Mouse (Mus musculus) olfactory bulb, adult 2 months (tissue): ENCODE measurements around the gene Csta1. TPM values are rescaled to one million over a fixed set of nuclear protein-coding genes. Genes with fewer than 3 reads are reported as not detected.

ENCODE experiments used
- H3K27ac ChIP-seq: fragments of 200-500 bp; 2 replicates; pipeline ENCODE4 v1.5.1; 2012; ENCODE audit warnings: low read depth, low read length; ENCODE audit not compliant: insufficient read depth
- H3K4me1 ChIP-seq: fragments of 200-500 bp; 2 replicates; pipeline ENCODE4 v1.6.1; 2012; ENCODE audit warnings: low read length; ENCODE audit not compliant: control insufficient read depth, insufficient read depth
- H3K4me3 ChIP-seq: fragments of 200-500 bp; 2 replicates; pipeline ENCODE4 v1.5.1; 2012; ENCODE audit warnings: mild to moderate bottlenecking, low read depth, low read length, moderate library complexity; ENCODE audit not compliant: insufficient read depth
- CTCF ChIP-seq: fragments of 200-500 bp; IDR thresholded peaks from 2 replicates; pipeline ENCODE4 v1.5.1; 2012; ENCODE audit warnings: low read depth, mild to moderate bottlenecking, low read length, moderate library complexity; ENCODE audit not compliant: insufficient read depth
- POLR2A ChIP-seq: fragments of 200-500 bp; IDR thresholded peaks from 2 replicates; pipeline ENCODE4 v1.6.1; 2012; ENCODE audit warnings: mild to moderate bottlenecking, low read depth, low read length, moderate library complexity; ENCODE audit not compliant: insufficient read depth
- WGBS: fragments of 180-500 bp; shearing (Covaris S2); methylation state at CpG from one replicate; pipeline ENCODE4 v1.1.7; 2018; 5-methylcytosine and 5-hydroxymethylcytosine counted together
- polyA plus RNA-seq: library from polyadenylated mRNA; stranded (reverse); fragments of >200 nt; gene quantifications from 2 replicates; pipeline ENCODE4 v1.2.4, GENCODE M21; 2012; ENCODE audit warnings: low replicate concordance; ENCODE audit not compliant: missing spikeins, insufficient read depth, insufficient read length

The Csta1 gene
- polyA plus RNA-seq, 1 experiment: not detected

DNA sequence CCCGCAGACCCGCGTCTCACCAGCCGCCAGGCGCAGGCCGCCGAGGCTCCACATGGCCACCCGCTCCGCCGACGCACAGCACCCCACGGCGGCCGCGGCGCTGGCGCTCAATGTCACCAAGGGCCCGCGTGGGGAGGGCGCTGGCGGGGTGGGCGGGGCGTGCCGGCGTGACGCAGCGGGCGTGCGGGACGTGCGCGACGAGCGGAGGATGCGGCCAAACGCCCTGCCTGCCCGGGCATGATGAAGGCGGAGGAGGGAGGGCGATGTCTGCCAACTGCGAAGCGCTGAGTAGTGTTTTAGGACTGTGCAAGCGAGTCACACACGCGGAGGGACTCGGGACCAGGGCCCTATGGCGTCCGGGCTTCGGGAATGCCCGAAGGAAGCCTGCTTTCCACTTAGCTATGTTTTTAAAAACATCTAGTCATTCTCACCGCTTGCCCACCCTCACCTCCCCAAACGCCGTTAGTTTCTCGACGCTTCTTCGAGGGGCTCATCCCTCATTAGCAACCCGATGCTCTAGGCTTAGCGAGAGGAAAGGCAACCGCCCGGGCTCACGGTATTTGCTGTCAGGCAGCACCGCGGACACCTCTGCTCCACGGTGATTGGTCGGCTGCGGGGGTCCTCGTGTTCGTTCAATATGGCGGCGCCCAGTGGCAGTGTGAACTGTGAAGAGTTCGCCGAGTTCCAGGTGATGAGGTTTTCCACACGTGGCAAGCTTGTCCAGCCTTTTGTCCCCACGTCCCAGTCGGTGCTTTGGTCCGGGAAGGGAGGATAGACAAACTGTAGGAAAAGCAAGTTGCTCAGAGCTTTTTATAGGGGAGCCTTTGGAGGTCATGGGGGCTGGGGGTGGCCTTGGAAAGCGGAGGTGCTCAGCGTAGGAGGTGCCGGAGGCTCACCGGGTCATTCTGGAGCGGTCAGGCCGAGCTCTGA is 59.3 kb downstream of the Csta1 start, which contains the start of the genes Fam162a and Ccdc58:
TSS of gene Fam162a (minus strand) at position 145 of the 930 bp plus-strand sequence.
TSS of gene Ccdc58 (plus strand) at position 236 of the 930 bp plus-strand sequence.
- WGBS: under 1% methylated on average over 81 of the region's 81 CpGs
- H3K4me1 ChIP-seq: peaks cover 2% of the 10 kb centered on the region; the same call in 1 of the 2 replicates
- no peak for TF ChIP-seq CTCF
- peak; percentile 98 for TF ChIP-seq POLR2A
- peak within 1 kb of the TSS; percentile 67 for H3K4me3 ChIP-seq
- H3K27ac ChIP-seq: peak within 1 kb of the TSS; percentile 97

GRCm38 (mm10) chr16:36071071-36071449 is 60.0 kb downstream of the Csta1 start:
- H3K4me3 ChIP-seq: peak overlapping the region; percentile 67
- H3K27ac ChIP-seq: peak overlapping the region; percentile 5
- under 1% methylated on average over 16 of the region's 16 CpGs for WGBS
- H3K4me1 ChIP-seq: peaks cover 2% of the 10 kb centered on the region; the same call in 1 of the 2 replicates
- no peak for TF ChIP-seq CTCF
- TF ChIP-seq POLR2A: no peak

Other genes starting within 250 kb of the Csta1 start
- not detected in 2 replicates for gene Parp9, start 192.8 kb downstream of the Csta1 start, polyA plus RNA-seq
- gene Dtx3l, start 192.1 kb downstream of the Csta1 start, polyA plus RNA-seq: not detected in 2 replicates
- 130 TPM in 1 of 2 replicates, not detected in the other for gene Kpna1, start 152.5 kb downstream of the Csta1 start, polyA plus RNA-seq
- gene Wdr5b, start 90.1 kb downstream of the Csta1 start, polyA plus RNA-seq: not detected in 2 replicates
- gene Fam162a, start 59.6 kb downstream of the Csta1 start, polyA plus RNA-seq: not detected in 2 replicates
- not detected in 2 replicates for gene Ccdc58, start 59.6 kb downstream of the Csta1 start, polyA plus RNA-seq
- gene Stfa2l1, start 25.6 kb upstream of the Csta1 start, polyA plus RNA-seq: not detected in 2 replicates
- gene Gm5483, start 53.0 kb upstream of the Csta1 start, polyA plus RNA-seq: not detected in 2 replicates
- not detected in 2 replicates for gene Gm5416, start 79.2 kb upstream of the Csta1 start, polyA plus RNA-seq
- not detected in 2 replicates for gene 2010005H15Rik, start 90.2 kb upstream of the Csta1 start, polyA plus RNA-seq
- gene Stfa1, start 145.7 kb upstream of the Csta1 start, polyA plus RNA-seq: not detected in 2 replicates
- not detected in 2 replicates for gene BC117090, start 203.1 kb upstream of the Csta1 start, polyA plus RNA-seq
- gene BC100530, start 236.5 kb upstream of the Csta1 start, polyA plus RNA-seq: not detected in 2 replicates